Mouse (Mus musculus): ENCODE measurements at regions not wholly inside any gene's neighbourhood (a gene's known extent, or its start where the extent isn't known, plus 50 kb on each side); places are given as distances from the start of the nearest gene placed in this dataset.

GRCm38 (mm10) chr5:101596996-101597395 is 67.8 kb downstream of the Nkx6-1 start:
- Histone ChIP-seq H3K79me2 (ENCODE audit: control insufficient read depth, insufficient read depth, low read length, poor library complexity) (no peaks in the 10 kb centered on the region), H3K9me3 (replicated peaks; ENCODE audit: insufficient read depth, low read length) (no peaks in the 10 kb centered on the region), H3K4me1 (ENCODE audit: control insufficient read depth in 1 of 2, insufficient read depth in 2 of 2, low read length in 2 of 2) (no peaks in the 10 kb centered on the region), H3K4me3 (ENCODE audit: control insufficient read depth in 1 of 2, insufficient read depth in 1 of 2, low read depth in 2 of 2, low read length in 2 of 2) (no peak overlapping the region), H3K27me3 (ENCODE audit: control insufficient read depth in 1 of 2, insufficient read depth in 2 of 2, low read length in 2 of 2) (no peaks in the 10 kb centered on the region), H3K27ac (ENCODE audit: control insufficient read depth, low read depth, low read length) (no peak overlapping the region), H3K9ac (ENCODE audit: control insufficient read depth, low read depth, low read length, poor library complexity, severe bottlenecking) (no peak overlapping the region), H3K36me3 (ENCODE audit: control insufficient read depth in 1 of 2, insufficient read depth in 2 of 2, low read length in 2 of 2) (no peaks in the 10 kb centered on the region)
- DNase-seq (ENCODE audit: low read depth, low spot score), result no peak
- TF ChIP-seq CTCF (IDR thresholded peaks at IDR 0.05 in 2 of 3, conservative IDR thresholded peaks at IDR 0.05 in 1 of 3; ENCODE audit: control insufficient read depth in 1 of 3, insufficient read depth in 1 of 3, low read depth in 2 of 3, low read length in 3 of 3, poor library complexity in 1 of 3, severe bottlenecking in 1 of 3) (no peak), RAD21 (IDR thresholded peaks at IDR 0.05; ENCODE audit: low read depth, low read length) (no peak), E2F4 (IDR thresholded peaks at IDR 0.05; ENCODE audit: borderline replicate concordance, low read depth, low read length) (no peak), POLR2AphosphoS2 (IDR thresholded peaks at IDR 0.05; ENCODE audit: low read length) (no peak), CHD2 (IDR thresholded peaks at IDR 0.05; ENCODE audit: low read length) (no peak), EP300 (IDR thresholded peaks at IDR 0.05; ENCODE audit: low read depth in 1 of 2, low read length in 2 of 2) (no peak), MAZ (IDR thresholded peaks at IDR 0.05; ENCODE audit: low read depth, low read length) (no peak)

GRCm38 (mm10) chr5:101591236-101591635 is 73.6 kb downstream of the Nkx6-1 start:
- H3K4me1 ChIP-seq (ENCODE audit: control insufficient read depth in 1 of 2, insufficient read depth in 2 of 2, low read length in 2 of 2), result no peaks in the 10 kb centered on the region
- no peak overlapping the region for H3K4me3 ChIP-seq (ENCODE audit: control insufficient read depth in 1 of 2, insufficient read depth in 1 of 2, low read depth in 2 of 2, low read length in 2 of 2)
- H3K27ac ChIP-seq (ENCODE audit: control insufficient read depth, low read depth, low read length), result no peak overlapping the region
- H3K79me2 ChIP-seq (ENCODE audit: control insufficient read depth, insufficient read depth, low read length, poor library complexity), result no peaks in the 10 kb centered on the region
- TF ChIP-seq TAL1 (IDR thresholded peaks at IDR 0.05; ENCODE audit: low read length), result no peak
- TF ChIP-seq ELF1 (IDR thresholded peaks at IDR 0.05; ENCODE audit: low read depth, low read length), result no peak
- no peak for TF ChIP-seq USF2 (IDR thresholded peaks at IDR 0.05; ENCODE audit: borderline replicate concordance in 1 of 2, insufficient read depth in 1 of 2, low read depth in 1 of 2, low read length in 2 of 2)
- TF ChIP-seq ZC3H11A (IDR thresholded peaks at IDR 0.05; ENCODE audit: low read depth, low read length), result no peak
- no peak for TF ChIP-seq RAD21 (IDR thresholded peaks at IDR 0.05; ENCODE audit: low read depth, low read length)
- TF ChIP-seq POLR2AphosphoS5 (IDR thresholded peaks at IDR 0.05; ENCODE audit: borderline replicate concordance, low read depth, low read length), result no peak
- no peak for TF ChIP-seq HCFC1 (IDR thresholded peaks at IDR 0.05; ENCODE audit: low read depth, low read length)
- no peak for TF ChIP-seq RCOR1 (IDR thresholded peaks at IDR 0.05; ENCODE audit: low read depth, low read length)
- TF ChIP-seq POLR2A (IDR thresholded peaks at IDR 0.05; ENCODE audit: control insufficient read depth in 1 of 2, insufficient read depth in 1 of 2, low read depth in 1 of 2, low read length in 2 of 2, poor library complexity in 1 of 2), result no peak
- no peak for TF ChIP-seq UBTF (IDR thresholded peaks at IDR 0.05; ENCODE audit: borderline replicate concordance, insufficient read depth, low read depth, low read length)
- TF ChIP-seq SIN3A (IDR thresholded peaks at IDR 0.05; ENCODE audit: low read length), result no peak
- TF ChIP-seq NRF1 (IDR thresholded peaks at IDR 0.05; ENCODE audit: insufficient read depth, low read depth, low read length, poor library complexity, severe bottlenecking), result no peak
- no peak for TF ChIP-seq MAX (IDR thresholded peaks at IDR 0.05; ENCODE audit: low read length)
- no peaks in the 10 kb centered on the region for H3K36me3 ChIP-seq (ENCODE audit: control insufficient read depth in 1 of 2, insufficient read depth in 2 of 2, low read length in 2 of 2)
- DNase-seq (ENCODE audit: low read depth, low spot score), result no peak
- no peaks in the 10 kb centered on the region for H3K9me3 ChIP-seq (replicated peaks; ENCODE audit: insufficient read depth, low read length)
- no peaks in the 10 kb centered on the region for H3K27me3 ChIP-seq (ENCODE audit: control insufficient read depth in 1 of 2, insufficient read depth in 2 of 2, low read length in 2 of 2)
- H3K9ac ChIP-seq (ENCODE audit: control insufficient read depth, low read depth, low read length, poor library complexity, severe bottlenecking), result no peak overlapping the region
